Mouse (Mus musculus) gastrocnemius, postnatal 14 days (tissue): ENCODE results near the gene Efhc1. TPM values are rescaled to one million over a fixed set of nuclear protein-coding genes. Genes with fewer than 3 reads are reported as not detected.

Experiments used
- total RNA-seq, 2 experiments: library from RNA; stranded (reverse); gene quantifications; 2 replicates each; pipeline ENCODE4 v1.2.3; 2021

Gene Efhc1
- total RNA-seq, 2 experiments from 2014 or later = 0.97 to 1.2 TPM

Other genes with a start within 250 kb of the Efhc1 start
- gene Il17a, start 220.7 kb upstream of the Efhc1 start, total RNA-seq = not detected
- gene Il17f, start 161.0 kb upstream of the Efhc1 start, total RNA-seq = not detected
- 1 to 10 TPM; 5.4 to 8.7 TPM for gene Mcm3, start 131.3 kb upstream of the Efhc1 start, total RNA-seq
- gene Paqr8, start 61.0 kb upstream of the Efhc1 start, total RNA-seq = 1 to 10 TPM; 1.5 to 1.8 TPM
- gene Tram2, start 127.6 kb downstream of the Efhc1 start, total RNA-seq = 1 to 10 TPM; 8.7 to 9.7 TPM